Mouse (Mus musculus): Measurements from ENCODE around the gene March7.

March7 gene

DNA sequence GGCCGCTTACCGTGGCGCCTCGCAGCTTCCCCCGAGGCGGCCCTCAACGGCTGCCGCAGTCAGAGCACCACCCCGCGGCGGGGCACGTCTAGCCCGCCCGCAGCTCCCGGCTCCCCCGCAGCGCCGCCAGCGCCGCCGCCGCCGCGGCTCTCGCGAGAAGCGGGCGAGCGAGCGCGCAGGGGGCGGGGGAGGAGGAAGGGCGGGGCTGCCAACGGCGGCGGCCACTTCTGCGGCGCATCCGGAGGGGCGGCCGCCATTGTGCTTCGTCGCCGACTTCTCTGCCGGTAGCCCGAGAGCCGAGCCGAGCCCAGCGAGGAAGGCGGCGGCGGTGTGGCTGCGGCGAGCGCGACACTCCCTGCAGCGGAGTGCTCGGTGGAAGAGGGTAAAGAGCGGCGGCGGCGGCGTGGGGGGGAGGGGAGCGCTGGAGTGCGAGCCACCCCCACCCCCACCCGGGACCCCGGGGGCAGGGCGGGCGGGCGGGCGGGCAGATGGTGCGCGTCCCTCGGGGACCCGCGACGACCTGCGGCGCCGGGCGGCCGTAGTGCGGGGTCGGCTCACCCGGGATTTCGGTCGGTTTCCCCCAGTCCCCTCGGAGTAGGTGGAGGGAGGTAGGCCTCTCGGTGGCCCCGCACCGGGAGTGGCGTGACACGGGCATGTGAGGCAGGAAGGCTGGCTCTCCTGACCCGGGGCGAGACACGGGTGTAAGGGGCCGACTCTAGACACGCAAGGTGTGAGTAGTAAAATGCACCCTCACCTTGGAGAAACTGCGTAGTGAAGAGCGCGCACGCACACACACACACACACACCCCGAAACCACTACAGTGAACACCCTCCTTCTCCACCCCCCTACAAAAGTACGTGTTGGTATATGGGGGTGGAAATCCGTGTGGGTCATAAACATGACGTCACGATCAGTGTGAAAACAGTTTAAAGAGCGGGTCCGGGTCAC, at the start of gene March7, which contains the start of gene Baz2b:
March7 (plus strand) TSS at position 185 of the 949 bp plus-strand sequence.
Baz2b (minus strand) TSS at position 137 of the 949 bp plus-strand sequence.
- DNase-seq = peak; percentile 87

DNA sequence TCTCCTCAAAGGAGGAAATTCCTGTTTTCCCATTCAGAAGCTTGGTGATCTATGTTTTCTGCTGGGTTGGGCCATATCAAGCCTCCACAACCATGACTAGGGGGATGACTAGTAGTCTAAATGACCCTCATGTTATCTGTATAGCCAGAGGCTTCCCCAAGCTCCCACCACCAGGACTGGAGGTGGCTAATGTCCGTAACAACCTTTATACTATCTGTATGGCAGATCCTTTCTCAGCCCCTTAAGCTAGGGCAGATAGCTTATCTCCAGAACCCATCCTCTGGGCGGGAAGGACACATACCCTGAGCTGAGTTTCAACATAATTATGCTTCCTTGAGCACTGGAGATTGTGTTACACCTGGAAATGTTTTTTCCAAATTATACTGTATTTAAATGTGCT, 45.9 kb upstream of the March7 start:
- DNase-seq = no peak

DNA sequence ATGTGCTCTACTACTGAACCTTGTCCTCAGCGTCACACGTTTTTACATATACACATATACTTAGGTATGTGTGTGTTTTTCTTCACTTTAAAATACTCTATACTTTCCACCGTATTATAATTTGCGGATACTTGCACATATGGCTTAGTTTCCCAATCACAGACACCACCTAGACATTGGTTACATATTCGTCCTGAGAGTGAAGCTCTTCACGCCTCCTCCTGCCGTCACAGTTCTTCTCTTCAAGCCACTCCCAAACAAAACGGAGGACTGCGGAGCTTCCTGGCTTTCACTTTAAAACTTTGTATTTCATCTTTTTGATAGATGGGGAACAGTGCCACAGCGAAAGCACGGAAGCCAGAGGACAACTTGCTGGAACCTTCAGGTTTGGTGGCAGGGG, 44.0 kb upstream of the March7 start:
- DNase-seq = no peak

DNA sequence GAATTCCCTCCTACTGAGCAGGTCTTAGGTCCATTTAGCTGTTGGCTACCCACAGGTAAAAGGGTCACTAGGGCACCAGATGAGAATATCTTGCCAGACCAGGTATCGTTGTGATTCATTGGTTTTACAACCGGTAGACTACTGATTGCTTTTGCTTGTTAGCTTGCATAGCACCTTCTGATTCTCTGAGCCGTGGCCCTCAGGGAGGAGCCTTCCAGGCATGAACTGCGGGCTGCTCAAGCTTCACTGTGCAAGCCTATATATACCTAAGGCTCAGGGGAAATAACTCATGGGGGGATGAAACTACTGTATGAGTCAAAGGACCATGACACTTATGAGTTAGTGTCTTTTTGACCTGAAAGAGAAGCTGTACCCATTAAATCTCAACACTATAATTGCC, 42.8 kb upstream of the March7 start:
- DNase-seq = no peak

DNA sequence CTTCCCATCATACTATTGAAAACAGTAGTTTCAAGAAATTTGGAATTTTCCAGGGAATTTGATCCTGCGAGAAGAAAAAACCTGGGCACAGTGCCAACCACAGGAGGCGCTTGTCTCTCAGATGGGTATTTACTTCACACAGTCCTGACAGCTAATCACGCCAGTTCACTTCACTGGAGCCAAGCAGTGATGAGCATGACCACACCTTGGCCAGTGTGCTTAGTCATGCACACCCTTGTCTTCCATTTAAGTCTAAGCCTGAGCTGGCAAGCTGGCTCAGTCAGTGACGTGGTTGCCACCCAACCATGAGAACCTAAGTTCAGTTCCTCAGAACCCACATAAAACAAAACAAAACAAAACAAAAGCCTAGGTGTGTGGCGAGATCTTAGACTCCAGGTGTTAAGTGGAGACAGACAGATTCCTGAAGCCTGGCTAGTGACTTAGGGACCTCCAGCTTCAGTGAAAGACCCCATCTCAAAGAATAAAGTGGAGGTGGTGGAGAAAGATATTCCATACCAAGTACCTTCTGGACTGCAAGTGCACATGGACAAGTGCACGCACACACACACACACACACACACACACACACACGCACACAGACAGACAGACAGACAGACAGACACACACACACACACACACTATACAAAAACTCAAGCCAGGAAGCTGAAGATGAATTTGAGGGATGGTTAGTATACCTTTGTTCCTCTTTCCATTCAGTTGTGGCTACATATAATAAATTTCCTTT, 37.7 kb upstream of the March7 start:
- no peak for DNase-seq

DNA sequence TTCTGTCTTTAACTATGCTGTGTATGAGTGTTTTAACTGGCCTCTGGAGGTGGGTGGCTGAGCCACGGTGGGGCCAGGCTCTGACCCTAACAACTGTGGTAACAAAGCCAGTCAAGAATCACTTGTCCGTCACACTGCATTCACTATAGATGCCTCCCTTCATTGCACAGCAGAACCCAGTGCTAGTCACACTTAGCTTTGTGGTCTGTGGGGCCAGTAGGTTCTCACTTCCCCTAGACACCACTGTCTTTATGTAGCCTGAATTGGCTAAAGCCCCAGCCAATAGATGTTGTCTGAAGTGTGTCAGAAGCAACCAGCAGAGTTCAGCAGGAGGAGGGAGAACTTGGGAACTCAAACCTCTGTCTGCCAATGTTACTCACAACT, 37.2 kb upstream of the March7 start:
- DNase-seq = no peak

DNA sequence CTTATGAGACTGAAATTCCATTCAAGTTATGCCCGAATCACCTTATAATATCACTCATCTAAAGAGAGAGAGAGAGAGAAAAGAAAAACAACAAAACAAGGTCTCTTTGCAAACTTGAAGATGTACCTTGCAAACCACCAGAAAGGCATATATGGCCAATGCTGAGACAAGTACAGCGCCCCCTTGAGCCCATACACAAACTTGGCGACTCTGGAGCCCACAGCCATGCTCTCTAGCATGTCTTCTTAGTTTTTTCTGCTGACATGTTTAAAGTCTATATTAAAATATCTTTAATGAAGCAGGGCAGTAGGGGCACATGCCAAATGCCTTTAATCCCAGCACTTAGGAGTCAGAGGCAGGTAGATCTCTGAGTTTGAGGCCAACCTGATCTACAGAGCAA, 36.5 kb upstream of the March7 start:
- DNase-seq = no peak

DNA sequence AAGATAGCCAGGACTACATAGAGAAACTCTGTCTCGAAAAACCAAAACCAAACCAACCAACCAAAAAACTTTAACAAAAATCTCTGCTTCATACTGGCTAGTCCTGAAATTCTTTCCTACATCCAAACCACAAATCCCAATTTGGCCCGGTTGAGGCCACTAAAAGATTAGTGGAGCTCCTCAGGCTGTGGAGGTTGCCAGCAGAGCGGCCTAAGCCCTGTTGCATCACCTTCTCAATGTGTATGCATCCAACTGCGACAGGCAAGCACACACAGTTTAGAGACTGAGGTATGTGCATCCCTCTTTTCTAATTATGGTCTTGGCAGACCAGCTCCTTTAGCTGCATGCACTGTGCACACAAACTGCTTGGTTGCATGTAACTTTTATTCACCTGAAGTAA, 36.1 kb upstream of the March7 start:
- no peak for DNase-seq

DNA sequence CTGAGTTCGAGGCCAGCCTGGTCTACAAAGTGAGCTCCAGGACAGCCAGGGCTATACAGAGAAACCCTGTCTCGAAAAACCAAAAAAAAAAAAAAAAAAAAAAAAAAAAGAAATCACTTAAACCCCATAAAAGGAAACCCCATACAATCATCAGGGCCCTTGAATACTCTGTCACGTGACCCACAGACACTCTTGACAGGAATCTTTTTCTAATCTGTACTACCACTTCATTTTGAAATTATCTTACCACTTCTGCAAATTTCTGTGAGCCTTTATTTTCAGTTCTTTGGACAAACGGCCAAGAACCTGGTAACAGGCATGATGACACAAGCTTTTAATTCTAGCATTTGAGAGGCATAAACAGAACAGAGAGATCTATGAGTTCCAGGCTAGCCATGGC, 34.6 kb upstream of the March7 start:
- DNase-seq = no peak

DNA sequence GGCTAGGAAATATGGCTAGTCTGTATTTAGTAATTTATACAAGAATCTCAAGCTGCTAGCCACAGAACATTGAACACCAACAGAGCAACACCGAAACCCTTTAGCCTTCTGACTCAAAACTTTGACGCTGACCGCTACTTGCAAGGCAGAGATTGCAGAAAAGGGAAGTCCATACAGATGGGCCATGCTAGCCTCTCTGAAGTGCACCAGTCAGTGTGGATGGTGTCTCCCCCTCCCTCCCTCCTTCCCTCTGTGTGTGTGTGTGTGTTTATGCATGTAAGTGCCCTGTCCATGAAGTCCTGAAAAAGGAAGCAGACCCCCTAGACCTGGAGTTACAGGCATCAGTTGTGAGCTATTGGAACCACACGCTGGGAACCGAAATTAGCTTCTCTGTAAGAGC, 33.6 kb upstream of the March7 start:
- no peak for DNase-seq

DNA sequence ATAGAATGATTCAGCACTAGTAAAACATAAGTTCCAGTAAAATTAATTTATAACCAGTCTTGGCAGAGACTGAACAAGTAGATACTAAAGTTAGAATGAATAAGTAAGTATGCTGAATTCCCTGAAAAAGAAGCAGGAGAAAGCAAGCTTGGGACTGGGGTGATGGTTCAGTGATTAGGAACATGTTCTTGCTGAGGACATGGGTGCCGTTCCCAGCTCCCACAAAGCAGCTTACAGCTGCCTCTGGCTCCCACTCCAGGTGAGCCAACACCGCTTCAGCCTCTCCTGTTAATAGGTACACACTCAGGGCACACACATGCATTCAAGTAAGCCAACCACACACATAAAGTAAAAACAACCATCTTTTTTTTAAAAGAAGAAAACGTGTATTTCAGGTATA, 32.2 kb upstream of the March7 start:
- DNase-seq = no peak

DNA sequence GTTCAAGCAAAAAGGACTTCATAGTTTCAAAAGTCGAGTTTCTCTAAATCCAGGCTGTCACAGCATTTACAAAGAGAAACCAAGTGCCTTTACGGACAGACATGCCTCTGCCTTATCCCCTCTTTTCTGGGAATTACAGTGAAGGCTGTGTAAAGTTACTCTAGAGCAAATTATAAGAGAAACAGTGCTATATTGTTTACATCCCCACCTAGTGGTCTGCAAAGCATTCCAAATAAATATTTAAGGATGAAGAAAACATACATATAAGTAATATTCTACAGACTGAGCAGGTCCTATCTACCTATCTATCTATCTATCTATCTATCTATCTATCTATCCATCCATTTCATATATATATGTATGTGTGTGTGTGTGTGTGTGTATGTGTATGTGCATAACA, 28.0 kb upstream of the March7 start:
- DNase-seq = no peak

DNA sequence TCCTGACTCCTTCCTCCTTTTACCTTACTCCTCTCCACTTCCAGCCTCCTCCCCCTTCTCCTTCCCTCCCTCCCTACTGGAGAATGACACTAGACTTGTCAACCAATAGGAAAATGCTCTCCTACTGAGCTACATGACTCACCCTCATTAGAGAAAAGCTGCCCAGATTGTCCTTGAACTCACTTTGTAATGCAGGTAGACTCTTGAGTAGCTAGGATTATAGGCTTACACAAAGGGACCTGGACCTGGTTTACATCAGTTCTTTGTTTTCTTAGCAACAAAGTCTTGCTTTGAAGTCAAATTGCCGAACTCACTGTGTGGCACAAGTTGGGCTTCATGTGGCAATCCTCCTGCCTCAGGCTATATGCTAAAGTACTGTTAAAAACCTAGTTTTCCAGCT, 12.8 kb upstream of the March7 start:
- no peak for DNase-seq

DNA sequence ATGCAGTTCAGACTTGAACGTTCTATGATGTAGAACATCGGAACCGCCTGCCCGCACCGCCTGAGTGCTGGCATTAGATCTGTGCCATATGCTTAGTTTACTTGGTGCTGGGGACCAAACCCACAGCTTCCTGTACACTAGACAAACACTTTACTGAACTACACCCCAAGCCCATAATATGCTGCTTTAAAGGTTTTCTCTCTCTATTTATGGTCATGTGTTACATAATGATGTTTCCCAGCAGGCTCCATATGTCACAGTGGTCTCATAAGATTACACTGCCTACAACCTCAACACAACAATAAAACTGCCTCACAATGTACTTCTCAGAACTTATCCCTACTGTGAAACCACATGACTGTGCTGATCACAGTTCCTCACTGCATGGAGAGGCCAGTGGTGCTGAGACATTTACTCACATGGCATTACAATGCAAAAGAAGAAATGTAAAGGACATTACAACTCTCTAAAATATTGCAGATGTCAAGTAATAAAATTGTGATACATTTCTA, 9.6 kb upstream of the March7 start:
- DNase-seq = no peak

DNA sequence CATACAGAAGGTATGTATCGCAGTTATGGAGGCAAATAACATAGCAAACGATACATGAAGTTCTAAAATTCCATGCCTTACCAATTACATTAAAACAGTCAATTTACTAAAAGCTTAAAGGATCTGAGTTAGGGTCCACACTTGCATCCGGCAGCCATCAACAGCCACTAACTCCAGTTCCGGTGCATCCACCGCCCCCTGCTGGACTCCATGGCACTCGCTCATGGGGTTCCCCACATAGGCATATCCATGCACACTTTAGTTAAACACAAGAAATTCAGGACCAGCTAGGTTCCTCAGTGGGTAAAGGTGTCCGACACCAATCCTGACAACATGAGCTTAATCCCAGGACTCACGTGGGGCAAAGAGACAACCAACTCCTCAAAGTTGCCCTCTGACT, 9.0 kb upstream of the March7 start:
- DNase-seq = peak; percentile 46

DNA sequence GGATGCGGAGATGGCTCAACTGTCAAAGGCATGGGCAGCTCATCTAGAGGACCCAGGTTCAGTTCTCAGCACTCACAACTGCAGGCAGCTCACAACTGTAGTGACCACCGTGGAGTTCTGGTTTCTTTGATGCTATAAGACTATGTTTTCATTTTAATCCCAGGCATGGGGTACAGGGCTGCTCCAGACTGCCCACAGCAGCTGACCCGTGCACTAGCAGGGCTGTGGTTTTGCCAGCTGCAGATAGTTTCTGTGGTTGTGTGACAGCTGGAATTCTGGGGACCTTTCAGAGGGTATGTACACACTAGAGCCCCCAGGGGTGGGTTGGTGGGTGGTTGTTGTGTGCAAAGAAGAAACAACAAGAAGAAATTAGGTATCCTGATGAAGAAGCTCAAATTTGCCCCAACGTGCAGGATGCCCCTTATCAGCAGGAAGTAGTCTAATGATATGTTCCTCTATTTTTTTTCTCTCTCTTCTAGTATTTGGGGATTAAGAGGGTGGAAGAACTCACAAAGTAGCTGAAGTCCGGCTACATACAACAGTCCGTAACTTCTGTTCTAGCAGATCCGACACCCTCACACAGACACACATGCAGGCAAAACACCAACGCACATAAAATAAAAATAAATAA, 6.7 kb upstream of the March7 start:
- no peak for DNase-seq

DNA sequence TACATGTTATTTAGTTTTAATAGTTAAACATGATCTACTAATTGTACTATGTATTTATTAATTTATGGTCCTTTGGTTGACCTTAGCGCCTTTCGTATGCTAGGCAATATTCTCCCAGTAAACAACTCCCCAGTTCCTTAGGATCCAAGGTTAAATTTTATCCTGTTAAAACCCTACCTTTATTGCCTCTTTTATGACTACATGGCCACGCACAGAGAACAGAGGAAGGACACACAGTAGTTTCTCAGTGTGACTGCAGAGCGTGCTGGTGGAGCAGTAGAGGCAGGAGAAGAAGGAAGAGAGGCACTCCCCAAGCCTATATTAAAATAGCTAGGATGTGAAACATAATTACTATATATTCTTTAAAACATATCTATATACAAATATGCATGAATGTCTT, 6.0 kb upstream of the March7 start:
- no peak for DNase-seq

DNA sequence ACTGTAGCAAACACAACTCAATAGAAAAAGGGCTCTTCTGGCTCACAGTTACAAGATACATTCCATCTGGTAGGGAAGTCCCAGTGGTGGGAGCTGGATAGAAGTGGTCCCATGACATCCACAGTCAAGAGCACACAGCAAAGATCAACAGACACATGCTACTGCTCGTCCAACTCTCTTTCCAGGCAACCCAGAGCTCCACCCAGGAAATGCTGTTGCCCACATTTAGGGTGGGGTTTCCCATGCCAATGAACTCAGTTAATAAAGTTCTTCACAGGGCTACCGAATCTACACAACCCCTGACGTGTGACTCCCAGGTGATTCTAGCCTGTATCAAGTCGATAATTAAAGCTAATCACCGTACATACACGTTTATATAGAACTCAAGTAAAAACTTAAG, 5.5 kb upstream of the March7 start:
- no peak for DNase-seq

DNA sequence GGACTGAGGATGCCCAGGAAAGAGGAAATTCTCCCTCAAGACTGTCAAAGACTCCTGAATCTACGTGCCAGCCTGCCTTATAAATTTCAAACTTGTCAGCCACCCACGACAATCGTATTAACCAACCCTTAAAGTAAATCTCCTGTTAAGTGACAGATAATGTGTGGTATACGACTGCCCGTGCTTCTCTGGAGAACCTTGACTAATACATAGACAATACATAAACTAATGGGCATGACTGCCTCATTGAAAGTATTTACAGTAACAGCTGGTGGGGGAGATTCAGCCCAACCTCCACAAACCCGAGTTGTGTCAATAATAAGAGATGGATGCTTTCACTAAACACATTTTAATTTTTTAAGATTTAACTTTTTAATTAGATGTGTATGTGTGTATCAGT, 3.9 kb upstream of the March7 start:
- DNase-seq = no peak

DNA sequence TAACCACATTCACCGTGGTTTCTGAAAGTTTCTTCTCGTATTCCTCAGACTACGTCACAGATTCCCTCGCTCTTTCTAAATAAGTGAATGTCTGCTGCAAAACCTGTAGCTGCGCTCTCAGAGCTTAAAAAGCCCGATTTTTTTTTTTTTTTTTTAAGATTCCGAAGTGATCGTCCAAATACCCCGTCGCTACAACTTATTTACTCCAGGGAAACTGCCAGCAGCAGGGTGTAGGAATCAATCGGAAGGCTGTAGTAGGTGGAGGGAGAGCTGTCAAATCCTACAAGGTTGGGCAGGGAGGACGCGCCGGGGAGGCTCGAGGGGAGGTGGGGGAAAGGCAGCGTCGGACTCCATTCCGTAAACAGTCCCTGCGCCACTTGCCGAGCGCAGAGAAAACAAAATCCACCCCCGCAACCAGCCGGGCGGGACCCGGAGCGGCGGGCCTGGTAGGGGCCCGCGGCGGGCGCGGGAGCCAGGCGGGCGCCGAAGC, 520 bp upstream of the March7 start:
- peak; percentile 36 for DNase-seq

DNA sequence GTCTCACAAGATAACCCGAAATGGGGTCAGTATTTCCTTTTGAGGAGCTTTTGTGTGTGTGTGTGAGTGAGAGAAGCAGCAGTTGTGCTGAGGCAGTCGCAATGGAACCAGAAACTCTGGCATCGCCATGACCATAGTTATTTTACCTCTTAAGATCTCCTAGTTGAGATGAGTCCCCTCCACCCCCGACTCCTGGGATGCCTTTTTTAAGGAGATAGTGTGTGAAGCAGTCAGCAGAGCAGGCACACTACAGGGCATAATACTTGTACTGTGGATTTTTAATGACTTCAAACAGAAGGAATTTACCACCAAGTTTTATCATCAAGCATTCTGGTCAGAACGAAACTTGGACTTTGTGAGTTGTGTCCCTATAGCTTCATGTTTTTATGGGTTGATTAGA, 1.1 kb downstream of the March7 start:
- DNase-seq = no peak

DNA sequence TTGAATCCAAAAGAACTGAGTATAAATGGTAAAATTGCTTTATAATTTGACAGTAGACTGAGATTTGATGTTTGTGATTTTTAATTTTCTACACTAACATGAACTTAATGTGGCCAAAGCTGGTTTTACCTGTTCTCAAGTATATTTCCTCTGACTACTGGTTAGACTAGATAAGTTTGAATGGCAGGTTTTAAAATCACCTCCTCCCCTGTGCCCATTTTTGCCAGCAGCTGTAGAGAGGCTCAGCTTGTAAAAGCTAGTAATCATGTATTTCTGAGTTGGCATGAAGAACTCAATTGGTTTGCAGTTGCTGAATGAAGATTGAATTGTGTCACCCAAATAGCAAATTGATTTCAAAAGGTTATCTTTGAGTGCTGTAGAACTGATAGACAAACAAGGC, 2.8 kb downstream of the March7 start:
- no peak for DNase-seq

DNA sequence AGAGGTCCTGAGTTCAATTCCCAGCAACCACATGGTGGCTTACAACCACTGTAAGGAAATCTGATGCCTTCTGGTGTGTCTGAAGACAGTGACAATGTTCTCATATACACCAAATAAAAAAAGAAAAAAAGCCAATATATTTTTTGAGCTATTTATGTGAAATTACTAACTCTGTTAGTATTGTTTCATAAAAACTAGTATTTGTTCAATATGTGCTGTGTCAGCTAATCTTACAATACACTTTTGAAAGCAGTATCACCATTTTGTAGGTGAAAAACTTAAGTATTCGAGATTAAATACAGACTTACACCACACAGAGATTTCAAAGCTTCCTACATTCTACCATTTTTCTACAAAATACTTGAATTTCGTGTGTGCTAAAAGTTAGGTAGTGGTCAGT, 5.0 kb downstream of the March7 start:
- no peak for DNase-seq
